Mouse (Mus musculus) liver, adult (tissue): ENCODE measurements at regions not wholly inside any gene's neighbourhood (a gene's known extent, or its start where the extent isn't known, plus 50 kb on each side); places are given as distances from the start of the nearest gene placed in this dataset.

ENCODE experiments used
- GATA4 ChIP-seq: IDR thresholded peaks from 2 replicates; pipeline ENCODE4 v1.6.1; 2014; ENCODE audit warnings: mild to moderate bottlenecking, low read length; ENCODE audit not compliant: insufficient replicate concordance

GRCm38 (mm10) chr2:43364301-43364700, 190.8 kb upstream of the Kynu start:
- no peak for TF ChIP-seq GATA4

- no peak for TF ChIP-seq GATA4
These were observed 189.3 kb upstream of the Kynu start for GRCm38 (mm10) chr2:43365812-43366211.

GRCm38 (mm10) chr2:43403348-43403747, 151.8 kb upstream of the Kynu start:
- no peak for TF ChIP-seq GATA4

GRCm38 (mm10) chr2:43404163-43404967, 150.8 kb upstream of the Kynu start:
- TF ChIP-seq GATA4: no peak

GRCm38 (mm10) chr2:43437251-43437650, 117.9 kb upstream of the Kynu start:
- no peak for TF ChIP-seq GATA4

- no peak for TF ChIP-seq GATA4
These were observed 99.8 kb upstream of the Kynu start for GRCm38 (mm10) chr2:43455158-43455873.

GRCm38 (mm10) chr2:43469161-43469560, 86.0 kb upstream of the Kynu start:
- peak; percentile 41; the same call in 1 of the 2 replicates for TF ChIP-seq GATA4

GRCm38 (mm10) chr2:43469893-43470292, 85.2 kb upstream of the Kynu start:
- TF ChIP-seq GATA4: no peak

GRCm38 (mm10) chr2:43478494-43478893, 76.6 kb upstream of the Kynu start:
- no peak for TF ChIP-seq GATA4

- no peak for TF ChIP-seq GATA4
These were observed 75.3 kb upstream of the Kynu start for GRCm38 (mm10) chr2:43479871-43480270.
